In genomic region chr9:101200627-101201026, GRCm38 (mm10) we compare ENCODE assay signal across 13 mouse cellular contexts. TPM values are rescaled to one million over a fixed set of nuclear protein-coding genes. Genes with fewer than 3 reads are reported as not detected.
DNase-seq lines count a peak whose midpoint lies in the region; ATAC-seq and TF ChIP-seq lines count a peak whose summit lies in the region.
"Had no signal": no experiment of that assay in that cellular context is flagged by ENCODE, and none has a peak within 500 bp of the region (broad histone marks: within the 10 kb centered on the region; RNA-seq: fewer than 3 reads in every experiment).

No protein-coding gene starts in this region.

- 53% methylated on average over 5 of the region's 5 CpGs for WGBS in midbrain, embryonic 14.5 days
- WGBS in midbrain, embryonic 16.5 days: 37% methylated on average over 5 of the region's 5 CpGs
- 15% methylated on average over 5 of the region's 5 CpGs for WGBS in heart, postnatal 0 days

- no peaks in the 10 kb centered on the region for H3K9me3 ChIP-seq in midbrain, embryonic 14.5 days (ENCODE audit: control insufficient read depth, low read length)
- H3K9me3 ChIP-seq in midbrain, embryonic 16.5 days (replicated peaks; ENCODE audit: control insufficient read depth, low read length, poor library complexity, severe bottlenecking): no peaks in the 10 kb centered on the region
- H3K9me3 ChIP-seq in heart, postnatal 0 days (replicated peaks; ENCODE audit: control insufficient read depth, low read length): no peaks in the 10 kb centered on the region
- H3K9me3 ChIP-seq: intestine, embryonic 15.5 days; liver, embryonic 15.5 days had no signal

- ATAC-seq in midbrain, embryonic 14.5 days (ENCODE audit: low FRiP score, low TSS enrichment): no peak
- no peak for ATAC-seq in midbrain, embryonic 16.5 days
- ATAC-seq in heart, postnatal 0 days (ENCODE audit: insufficient read depth, low read depth): peak; percentile 76
- ATAC-seq: intestine, embryonic 15.5 days; Patski had no signal

- intact Hi-C loops in heart, postnatal 25 days (cut with DNase I): loop anchor here (5.0 kb wide), 1 partner anchor 47 kb away; no protein-coding TSS in a partner anchor

- no peaks in the 10 kb centered on the region for H3K4me1 ChIP-seq in midbrain, embryonic 14.5 days (ENCODE audit: control insufficient read depth, insufficient read depth, low read length)
- H3K4me1 ChIP-seq in midbrain, embryonic 16.5 days (ENCODE audit: control insufficient read depth, insufficient read depth, low read length): 0 out of 2 replicates have a peak, but pooled peaks cover 4% of the 10 kb centered on the region
- H3K4me1 ChIP-seq in heart, postnatal 0 days (ENCODE audit: control insufficient read depth, insufficient read depth): peaks cover 22% of the 10 kb centered on the region
- H3K4me1 ChIP-seq: liver, embryonic 15.5 days had no signal

- no peaks in the 10 kb centered on the region for H3K27me3 ChIP-seq in midbrain, embryonic 14.5 days (ENCODE audit: control insufficient read depth, insufficient read depth, low read length)
- H3K27me3 ChIP-seq in midbrain, embryonic 16.5 days (ENCODE audit: control insufficient read depth, insufficient read depth, low read depth, low read length): no peaks in the 10 kb centered on the region
- no peaks in the 10 kb centered on the region for H3K27me3 ChIP-seq in heart, postnatal 0 days (ENCODE audit: control insufficient read depth, insufficient read depth, low read length)
- H3K27me3 ChIP-seq: intestine, embryonic 15.5 days; liver, embryonic 15.5 days; Patski had no signal

- DNase-seq in heart, adult 11 months: peak; percentile 94
- no peak for DNase-seq in heart, postnatal 25 days (ENCODE audit: low spot score)
- DNase-seq in midbrain, embryonic 14.5 days: peak; percentile 13
- DNase-seq in heart, postnatal 0 days (ENCODE audit: low spot score): peak; percentile 85
- DNase-seq in retina, postnatal 1 day: no peak
- no peak for DNase-seq in urinary bladder, postnatal 10 days (ENCODE audit: low spot score)
- no peak for DNase-seq in embryo, embryonic 10.5 days (ENCODE audit: low spot score)
- DNase-seq: adrenal gland, postnatal 25 days; cerebellum, adult 9-11 months had no signal

- no peak overlapping the region for H3K4me3 ChIP-seq in midbrain, embryonic 14.5 days (replicated peaks; ENCODE audit: low read depth, low read length)
- no peak overlapping the region for H3K4me3 ChIP-seq in midbrain, embryonic 16.5 days (ENCODE audit: low read depth, low read length)
- H3K4me3 ChIP-seq in heart, postnatal 0 days (ENCODE audit: low read depth, low read length): peak overlapping the region; percentile 5; the same call in 1 of the 2 replicates
- H3K4me3 ChIP-seq: intestine, embryonic 15.5 days; liver, embryonic 15.5 days had no signal

- TF ChIP-seq EP300 in heart, postnatal 0 days (IDR thresholded peaks at IDR 0.05; ENCODE audit: low read depth): no peak

- no peak overlapping the region for H3K9ac ChIP-seq in midbrain, embryonic 14.5 days (replicated peaks; ENCODE audit: low read length)
- no peak overlapping the region for H3K9ac ChIP-seq in midbrain, embryonic 16.5 days (ENCODE audit: low read depth, low read length)
- H3K9ac ChIP-seq in heart, postnatal 0 days (replicated peaks; ENCODE audit: low read depth, low read length): no peak overlapping the region
- H3K9ac ChIP-seq: intestine, embryonic 15.5 days; liver, embryonic 15.5 days had no signal

- TF ChIP-seq CTCF in heart, postnatal 0 days (IDR thresholded peaks at IDR 0.05; ENCODE audit: low read depth): no peak

- H3K4me2 ChIP-seq in midbrain, embryonic 14.5 days (ENCODE audit: low read length): no peak overlapping the region
- no peak overlapping the region for H3K4me2 ChIP-seq in midbrain, embryonic 16.5 days (ENCODE audit: low read length)
- H3K4me2 ChIP-seq in heart, postnatal 0 days (ENCODE audit: low read depth, low read length): peak overlapping the region; percentile 31
- H3K4me2 ChIP-seq: intestine, embryonic 15.5 days; liver, embryonic 15.5 days had no signal

- H3K36me3 ChIP-seq in midbrain, embryonic 14.5 days (ENCODE audit: control insufficient read depth, insufficient read depth, low read length): no peaks in the 10 kb centered on the region
- no peaks in the 10 kb centered on the region for H3K36me3 ChIP-seq in midbrain, embryonic 16.5 days (ENCODE audit: control insufficient read depth, insufficient read depth, low read length)
- no peaks in the 10 kb centered on the region for H3K36me3 ChIP-seq in heart, postnatal 0 days (replicated peaks; ENCODE audit: control insufficient read depth, insufficient read depth, low read length)
- H3K36me3 ChIP-seq: intestine, embryonic 15.5 days; liver, embryonic 15.5 days had no signal

- no peak overlapping the region for H3K27ac ChIP-seq in midbrain, embryonic 14.5 days (replicated peaks; ENCODE audit: low read depth, low read length)
- H3K27ac ChIP-seq in midbrain, embryonic 16.5 days (ENCODE audit: low read length): no peak overlapping the region
- peak overlapping the region; percentile 77 for H3K27ac ChIP-seq in heart, postnatal 0 days (ENCODE audit: low read depth)
- H3K27ac ChIP-seq: intestine, embryonic 15.5 days; liver, embryonic 15.5 days had no signal

RNA-seq across cellular contexts. Expression of gene Ppp2r3a, which starts 51.0 kb away (rescaled TPM):
- 100 to 1,000 TPM; 229 to 237 TPM for total RNA-seq in heart, postnatal 25 days (2021)
- 32.4 and 40.0 TPM in 2 replicates for polyA plus RNA-seq in midbrain, embryonic 14.5 days (2014; fragmentation: Nextera tagmentation; extraction: Ambion mirVana)
- 22.8 and 23.3 TPM in 2 replicates for polyA plus RNA-seq in midbrain, embryonic 16.5 days (2015; fragmentation: Nextera tagmentation; extraction: Ambion mirVana)
- total RNA-seq in heart, postnatal 0 days (2014; rRNA removed; ENCODE audit: low replicate concordance): 99.0 and 118 TPM in 2 replicates
- polyA plus RNA-seq in heart, postnatal 0 days (2015; fragmentation: Nextera tagmentation; extraction: Ambion mirVana): 63.3 and 76.2 TPM in 2 replicates

Comparison
In these comparisons a context has a peak if more than half of its experiments do, and no peak if none do; other contexts are left out.
1. DNase-seq: peak in heart, adult 11 months (single experiment), midbrain, embryonic 14.5 days (single experiment) and heart, postnatal 0 days (single experiment); none in heart, postnatal 25 days (single experiment), retina, postnatal 1 day (single experiment), urinary bladder, postnatal 10 days (single experiment) and embryo, embryonic 10.5 days (single experiment).